8 mouse cellular contexts compared by ENCODE assay signal in the genomic region with DNA sequence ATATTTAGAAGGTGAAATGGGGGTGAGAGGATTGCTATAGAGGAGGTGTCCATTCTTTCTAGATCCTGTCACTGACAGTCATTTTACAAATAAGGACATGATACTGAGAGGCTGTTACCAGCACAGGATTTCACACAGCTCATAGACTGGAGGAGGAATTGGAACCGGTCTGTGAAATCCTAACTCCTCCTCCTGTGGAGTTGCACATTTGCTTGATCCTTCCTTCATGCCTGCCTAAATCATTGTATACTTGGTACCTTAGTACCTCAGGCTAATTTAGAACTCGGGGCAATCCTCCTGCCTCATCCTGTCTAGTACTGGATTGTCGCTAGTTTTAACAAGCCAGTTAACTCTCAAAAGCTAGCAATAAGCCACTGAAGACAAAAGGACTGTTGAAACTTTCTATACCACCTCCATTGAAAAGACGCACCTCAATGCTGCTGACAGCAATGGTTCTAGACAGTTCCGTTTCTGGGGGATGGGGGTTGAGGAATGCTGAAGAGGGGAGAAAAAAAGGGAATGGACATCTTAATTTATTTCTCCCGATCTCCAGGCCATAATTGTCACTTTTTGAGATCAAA. TPM values are rescaled to one million over a fixed set of nuclear protein-coding genes. Genes with fewer than 3 reads are reported as not detected.
A peak's percentile ranks its signal among the peaks of the same experiment; 100 is the strongest.
DNase-seq lines count a peak whose midpoint lies in the region; ATAC-seq and TF ChIP-seq lines count a peak whose summit lies in the region.

No protein-coding gene starts in this region.

- TF ChIP-seq CTCF in intestine, postnatal 0 days (IDR thresholded peaks at IDR 0.05; ENCODE audit: low read depth), result no peak

- peaks cover 32% of the 10 kb centered on the region for H3K27me3 ChIP-seq in lung, embryonic 15.5 days
- H3K27me3 ChIP-seq in embryonic facial prominence, embryonic 15.5 days, result peaks cover 28% of the 10 kb centered on the region
- H3K27me3 ChIP-seq in intestine, postnatal 0 days (replicated peaks; ENCODE audit: control insufficient read depth, insufficient read depth, low read length), result peaks cover 13% of the 10 kb centered on the region; the same call in 1 of the 2 replicates
- H3K27me3 ChIP-seq in neural tube, embryonic 15.5 days (replicated peaks), result peaks cover 30% of the 10 kb centered on the region

- H3K27ac ChIP-seq in lung, embryonic 15.5 days, result peak overlapping the region; percentile 54
- H3K27ac ChIP-seq in embryonic facial prominence, embryonic 15.5 days (replicated peaks), result peak overlapping the region; percentile 86
- peak overlapping the region; percentile 3; the same call in 1 of the 2 replicates for H3K27ac ChIP-seq in intestine, postnatal 0 days (ENCODE audit: low read depth, low read length)
- H3K27ac ChIP-seq in neural tube, embryonic 15.5 days (replicated peaks), result peak overlapping the region; percentile 96

- no peaks in the 10 kb centered on the region for H3K9me3 ChIP-seq in lung, embryonic 15.5 days
- H3K9me3 ChIP-seq in embryonic facial prominence, embryonic 15.5 days (replicated peaks), result no peaks in the 10 kb centered on the region
- H3K9me3 ChIP-seq in intestine, postnatal 0 days (ENCODE audit: control insufficient read depth), result no peaks in the 10 kb centered on the region
- H3K9me3 ChIP-seq in neural tube, embryonic 15.5 days (replicated peaks), result no peaks in the 10 kb centered on the region

- WGBS in lung, embryonic 15.5 days, result 3% methylated on average over 6 of the region's 6 CpGs
- WGBS in embryonic facial prominence, embryonic 15.5 days, result 6% methylated on average over 6 of the region's 6 CpGs
- WGBS in intestine, postnatal 0 days, result 3% methylated on average over 6 of the region's 6 CpGs
- 3% methylated on average over 6 of the region's 6 CpGs for WGBS in neural tube, embryonic 15.5 days

- H3K4me3 ChIP-seq in lung, embryonic 15.5 days, result peak overlapping the region; percentile 93
- H3K4me3 ChIP-seq in embryonic facial prominence, embryonic 15.5 days (replicated peaks), result peak overlapping the region; percentile 85
- H3K4me3 ChIP-seq in intestine, postnatal 0 days (ENCODE audit: low read depth, low read length), result peak overlapping the region; percentile 69
- peak overlapping the region; percentile 59 for H3K4me3 ChIP-seq in neural tube, embryonic 15.5 days (replicated peaks)

- peak overlapping the region; percentile 96 for H3K9ac ChIP-seq in lung, embryonic 15.5 days
- peak overlapping the region; percentile 28; the same call in 1 of the 2 replicates for H3K9ac ChIP-seq in embryonic facial prominence, embryonic 15.5 days
- peak overlapping the region; percentile 68; the same call in 1 of the 2 replicates for H3K9ac ChIP-seq in intestine, postnatal 0 days (ENCODE audit: low read depth, low read length)
- H3K9ac ChIP-seq in neural tube, embryonic 15.5 days (replicated peaks), result peak overlapping the region; percentile 72

- DNase-seq in lung, postnatal 4 days, result no peak
- DNase-seq in kidney, adult 11 months, result no peak
- no peak for DNase-seq in right cerebral cortex, postnatal 25 days
- DNase-seq in left cerebral cortex, adult 18-20 months (ENCODE audit: low spot score in 2 of 2), result no peak

- no peaks in the 10 kb centered on the region for H3K36me3 ChIP-seq in lung, embryonic 15.5 days
- no peaks in the 10 kb centered on the region for H3K36me3 ChIP-seq in embryonic facial prominence, embryonic 15.5 days
- H3K36me3 ChIP-seq in intestine, postnatal 0 days (ENCODE audit: control insufficient read depth, insufficient read depth), result no peaks in the 10 kb centered on the region
- 0 out of 2 replicates have a peak, but pooled peaks cover 3% of the 10 kb centered on the region for H3K36me3 ChIP-seq in neural tube, embryonic 15.5 days

- peak overlapping the region; percentile 69 for H3K4me2 ChIP-seq in lung, embryonic 15.5 days
- peak overlapping the region; percentile 71 for H3K4me2 ChIP-seq in embryonic facial prominence, embryonic 15.5 days (replicated peaks)
- peak overlapping the region; percentile 59 for H3K4me2 ChIP-seq in intestine, postnatal 0 days (replicated peaks; ENCODE audit: low read depth)
- peak overlapping the region; percentile 81 for H3K4me2 ChIP-seq in neural tube, embryonic 15.5 days

- no peak for ATAC-seq in lung, embryonic 15.5 days (ENCODE audit: borderline replicate concordance, extremely low read depth, low FRiP score, low TSS enrichment)
- ATAC-seq in embryonic facial prominence, embryonic 15.5 days (ENCODE audit: insufficient number of reproducible peaks, low FRiP score, low TSS enrichment, low read depth), result no peak
- peak; percentile 6; the same call in 1 of the 2 replicates for ATAC-seq in intestine, postnatal 0 days
- peak; percentile 39 for ATAC-seq in neural tube, embryonic 15.5 days (ENCODE audit: low FRiP score)

- peaks cover 40% of the 10 kb centered on the region for H3K4me1 ChIP-seq in lung, embryonic 15.5 days
- peaks cover 44% of the 10 kb centered on the region for H3K4me1 ChIP-seq in embryonic facial prominence, embryonic 15.5 days
- peaks cover 12% of the 10 kb centered on the region; the same call in 1 of the 2 replicates for H3K4me1 ChIP-seq in intestine, postnatal 0 days (replicated peaks; ENCODE audit: control insufficient read depth, insufficient read depth, low read length)
- peaks cover 62% of the 10 kb centered on the region for H3K4me1 ChIP-seq in neural tube, embryonic 15.5 days

RNA-seq across cellular contexts. Expression of a gene that starts 0.6 kb away (rescaled TPM):
- polyA plus RNA-seq in lung, embryonic 15.5 days (2015; fragmentation: Nextera tagmentation; extraction: Ambion mirVana), result 96.7 and 104 TPM in 2 replicates
- polyA plus RNA-seq in embryonic facial prominence, embryonic 15.5 days (2015; fragmentation: Nextera tagmentation; extraction: Ambion mirVana), result 98.7 and 103 TPM in 2 replicates
- polyA plus RNA-seq in intestine, postnatal 0 days (2015; fragmentation: Nextera tagmentation; extraction: Ambion mirVana), result 47.1 and 49.9 TPM in 2 replicates
- 149 and 153 TPM in 2 replicates for polyA plus RNA-seq in neural tube, embryonic 15.5 days (2015; fragmentation: Nextera tagmentation; extraction: Ambion mirVana)
- total RNA-seq in left cerebral cortex, adult 18-20 months (2021), result 100 to 1,000 TPM; 369 to 374 TPM

RNA-seq across cellular contexts. Expression of a gene that starts 8.9 kb away (rescaled TPM):
- polyA plus RNA-seq in lung, embryonic 15.5 days (2015; fragmentation: Nextera tagmentation; extraction: Ambion mirVana), result 6.2 and 8.1 TPM in 2 replicates
- 10.3 and 17.2 TPM in 2 replicates for polyA plus RNA-seq in embryonic facial prominence, embryonic 15.5 days (2015; fragmentation: Nextera tagmentation; extraction: Ambion mirVana)
- 0.60 and 1.0 TPM in 2 replicates for polyA plus RNA-seq in intestine, postnatal 0 days (2015; fragmentation: Nextera tagmentation; extraction: Ambion mirVana)
- polyA plus RNA-seq in neural tube, embryonic 15.5 days (2015; fragmentation: Nextera tagmentation; extraction: Ambion mirVana), result 7.9 and 8.2 TPM in 2 replicates
- total RNA-seq in left cerebral cortex, adult 18-20 months (2021), result 10 to 100 TPM; 33.9 to 35.7 TPM

RNA-seq across cellular contexts. Expression of a gene that starts 8.9 kb away (rescaled TPM):
- polyA plus RNA-seq in lung, embryonic 15.5 days (2015; fragmentation: Nextera tagmentation; extraction: Ambion mirVana), result 5.0 and 7.6 TPM in 2 replicates
- 7.9 and 12.0 TPM in 2 replicates for polyA plus RNA-seq in embryonic facial prominence, embryonic 15.5 days (2015; fragmentation: Nextera tagmentation; extraction: Ambion mirVana)
- polyA plus RNA-seq in intestine, postnatal 0 days (2015; fragmentation: Nextera tagmentation; extraction: Ambion mirVana), result 1.0 and 1.2 TPM in 2 replicates
- polyA plus RNA-seq in neural tube, embryonic 15.5 days (2015; fragmentation: Nextera tagmentation; extraction: Ambion mirVana), result 14.7 and 18.6 TPM in 2 replicates
- total RNA-seq in left cerebral cortex, adult 18-20 months (2021), result 10 to 100 TPM; 33.0 to 33.3 TPM

RNA-seq across cellular contexts. Expression of a gene that starts 29.9 kb away (rescaled TPM):
- polyA plus RNA-seq in lung, embryonic 15.5 days (2015; fragmentation: Nextera tagmentation; extraction: Ambion mirVana), result 35.3 and 39.9 TPM in 2 replicates
- 62.8 and 63.2 TPM in 2 replicates for polyA plus RNA-seq in embryonic facial prominence, embryonic 15.5 days (2015; fragmentation: Nextera tagmentation; extraction: Ambion mirVana)
- 19.7 and 21.1 TPM in 2 replicates for polyA plus RNA-seq in intestine, postnatal 0 days (2015; fragmentation: Nextera tagmentation; extraction: Ambion mirVana)
- polyA plus RNA-seq in neural tube, embryonic 15.5 days (2015; fragmentation: Nextera tagmentation; extraction: Ambion mirVana), result 17.1 and 23.7 TPM in 2 replicates
- 10 to 100 TPM; 88.3 to 88.8 TPM for total RNA-seq in left cerebral cortex, adult 18-20 months (2021)

RNA-seq across cellular contexts. Expression of a gene that starts 39.9 kb away (rescaled TPM):
- 13.5 and 15.2 TPM in 2 replicates for polyA plus RNA-seq in lung, embryonic 15.5 days (2015; fragmentation: Nextera tagmentation; extraction: Ambion mirVana)
- polyA plus RNA-seq in embryonic facial prominence, embryonic 15.5 days (2015; fragmentation: Nextera tagmentation; extraction: Ambion mirVana), result 18.2 and 18.5 TPM in 2 replicates
- polyA plus RNA-seq in intestine, postnatal 0 days (2015; fragmentation: Nextera tagmentation; extraction: Ambion mirVana), result 6.0 and 8.5 TPM in 2 replicates
- polyA plus RNA-seq in neural tube, embryonic 15.5 days (2015; fragmentation: Nextera tagmentation; extraction: Ambion mirVana), result 12.0 and 12.3 TPM in 2 replicates
- 10 to 100 TPM; 23.1 to 26.3 TPM for total RNA-seq in left cerebral cortex, adult 18-20 months (2021)

Comparison
In these comparisons a context has a peak if more than half of its experiments do, and no peak if none do; other contexts are left out.
1. ATAC-seq: peak in intestine, postnatal 0 days (single experiment) and neural tube, embryonic 15.5 days (single experiment); none in lung, embryonic 15.5 days (single experiment) and embryonic facial prominence, embryonic 15.5 days (single experiment).
2. H3K27ac ChIP-seq: peak in every context shown above with its lines; median percentile 96 in neural tube, embryonic 15.5 days; 86 in embryonic facial prominence, embryonic 15.5 days; 54 in lung, embryonic 15.5 days; 3 in intestine, postnatal 0 days.
3. H3K9ac ChIP-seq: peak in every context shown above with its lines; median percentile 96 in lung, embryonic 15.5 days; 72 in neural tube, embryonic 15.5 days; 68 in intestine, postnatal 0 days; 28 in embryonic facial prominence, embryonic 15.5 days.
4. Peak in every context shown above with its lines, with median percentiles within 50 percentile points of each other: H3K4me2 ChIP-seq and H3K4me3 ChIP-seq.